Mouse (Mus musculus) cortical plate, adult 2 months (tissue): Measurements from ENCODE around the gene Dpy30.

Source experiments
- CTCF ChIP-seq: fragments of 200-500 bp; IDR thresholded peaks from 2 replicates; pipeline ENCODE4 v1.5.1; 2011; ENCODE audit warnings: mild to moderate bottlenecking, control low read depth, low read length; ENCODE audit not compliant: insufficient read depth; ENCODE audit errors: extremely low read depth
- POLR2A ChIP-seq: fragments of 200-500 bp; IDR thresholded peaks from 2 replicates; pipeline ENCODE4 v1.6.1; 2011; ENCODE audit warnings: mild to moderate bottlenecking, low read length, control low read depth; ENCODE audit not compliant: insufficient read depth; ENCODE audit errors: extremely low read depth

DNA sequence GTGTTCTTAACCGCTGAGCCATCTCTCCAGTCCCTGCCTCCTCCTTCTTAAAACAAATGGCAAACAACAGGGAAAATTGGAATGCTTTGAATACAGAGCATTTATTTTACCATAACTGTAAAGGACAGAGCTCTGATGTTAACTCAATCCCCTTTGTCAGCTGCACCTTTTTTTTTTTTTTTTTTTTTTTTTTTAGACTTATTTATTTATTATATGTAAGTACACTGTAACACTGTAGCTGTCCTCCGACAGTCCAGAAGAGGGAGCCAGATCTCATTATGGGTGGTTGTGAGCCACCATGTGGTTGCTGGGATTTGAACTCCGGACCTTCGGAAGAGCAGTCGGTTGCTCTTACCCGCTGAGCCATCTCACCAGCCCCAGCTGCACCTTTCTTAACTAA lies 5.0 kb downstream of the Dpy30 start:
- TF ChIP-seq POLR2A, result no peak
- TF ChIP-seq CTCF, result no peak
